Mouse (Mus musculus) 3T3-L1 (cell line): ENCODE measurements around the gene Olfr894.
"Not testable (repeated sequence)": the region's sequence is repeated elsewhere in the genome, so short reads cannot be mapped to it uniquely, and the experiment has no call there.

Experiments used
- DNase-seq: peaks from one replicate; pipeline ENCODE4 v3.0.0-alpha.2; 2015; ENCODE audit warnings: low read depth, low spot score

The Olfr894 gene

GRCm38 (mm10) chr9:38217755-38218154 lies at the start of gene Olfr894:
Gene Olfr894 (plus strand): TSS chr9:38218055.
- DNase-seq: no peak

DNA sequence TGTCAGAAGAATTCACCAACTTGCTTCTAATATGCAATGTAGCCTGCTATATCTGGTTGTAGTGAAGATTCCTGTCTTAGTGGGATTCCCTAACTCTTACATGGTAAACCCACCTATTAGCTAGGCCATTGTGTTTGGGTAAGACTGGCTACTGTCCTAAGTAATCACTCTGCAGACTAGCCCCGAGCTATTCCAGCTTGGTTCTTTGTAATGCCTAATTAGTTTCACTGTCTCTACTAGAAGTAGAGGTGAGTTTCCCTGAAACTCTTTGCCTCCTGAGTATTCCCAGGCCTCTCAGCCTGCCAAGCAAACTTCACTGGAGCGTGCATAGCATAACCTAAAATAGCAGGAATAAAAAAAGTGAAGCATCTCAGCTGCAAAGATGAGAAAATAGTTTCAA lies 49.5 kb upstream of the Olfr894 start:
- DNase-seq: not testable (repeated sequence)

GRCm38 (mm10) chr9:38180721-38181120 lies 37.1 kb upstream of the Olfr894 start, which contains the start of gene Olfr891:
Gene Olfr891 (minus strand): TSS chr9:38180821.
- DNase-seq: no peak

DNA sequence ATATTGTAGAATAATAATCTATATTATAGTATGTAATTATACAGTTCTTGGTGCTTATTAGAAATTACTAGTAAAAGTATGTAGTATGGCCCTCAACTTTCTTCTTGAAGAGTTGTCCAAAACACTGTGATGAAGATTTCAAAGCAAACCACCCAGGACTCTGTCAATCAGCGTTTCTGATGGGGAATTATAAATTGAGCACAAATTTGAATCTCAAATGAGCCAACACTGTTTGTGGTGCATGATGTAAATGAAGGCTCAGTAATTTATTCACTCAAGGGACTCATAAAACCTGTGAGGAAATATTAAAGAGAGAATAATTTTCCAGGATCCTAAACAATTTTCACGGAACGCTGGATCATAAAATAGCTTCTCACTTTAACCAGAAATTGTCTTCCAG lies 9.8 kb upstream of the Olfr894 start, which contains the start of gene Olfr893:
Gene Olfr893 (plus strand): TSS at position 301 of the 400 bp plus-strand sequence.
- DNase-seq: no peak

- DNase-seq: no peak
These were observed 34.6 kb downstream of the Olfr894 start, which contains the start of gene Olfr143 for GRCm38 (mm10) chr9:38252474-38252873. Gene Olfr143 (plus strand): TSS chr9:38252774.

DNA sequence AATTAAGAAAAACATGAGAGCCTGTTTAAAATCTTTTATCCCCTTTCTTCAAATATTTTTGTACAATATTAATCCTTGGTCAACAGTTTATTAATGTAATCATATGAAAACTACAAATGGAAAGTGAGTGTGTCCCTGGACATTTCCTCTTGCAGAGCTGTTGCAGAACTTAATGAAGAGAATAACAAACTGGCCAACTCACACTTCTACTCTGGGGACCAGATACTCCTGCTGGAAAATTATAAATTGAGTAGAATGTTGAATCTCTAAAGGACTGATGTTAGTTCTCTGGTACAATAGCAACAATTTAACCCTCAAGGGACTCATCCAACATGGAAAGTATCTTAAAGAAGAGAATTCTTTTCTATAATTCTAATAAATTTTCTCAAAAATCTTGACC lies 49.7 kb downstream of the Olfr894 start, which contains the start of gene Olfr895:
Gene Olfr895 (plus strand): TSS at position 301 of the 400 bp plus-strand sequence.
- DNase-seq: no peak
